Mouse (Mus musculus) gastrocnemius, adult 2 months (tissue): ENCODE measurements at regions not wholly inside any gene's neighbourhood (a gene's known extent, or its start where the extent isn't known, plus 50 kb on each side); places are given as distances from the start of the nearest gene placed in this dataset.
"Not testable (repeated sequence)": the region's sequence is repeated elsewhere in the genome, so short reads cannot be mapped to it uniquely, and the experiment has no call there.

Source experiments
- DNase-seq: peaks from one replicate; pipeline ENCODE4 v3.0.0; 2022
- H3K27ac ChIP-seq: fragments of 200-600 bp; 2 replicates; pipeline ENCODE4 v1.8.1; 2022; ENCODE audit warnings: mild to moderate bottlenecking
- H3K4me3 ChIP-seq: fragments of 200-600 bp; 2 replicates; pipeline ENCODE4 v1.8.1; 2022; ENCODE audit warnings: mild to moderate bottlenecking, moderate library complexity
- CTCF ChIP-seq: fragments of 200-600 bp; IDR thresholded peaks from 2 replicates; pipeline ENCODE4 v1.8.1; 2022; ENCODE audit warnings: antibody characterized with exemption, mild to moderate bottlenecking, moderate library complexity
- intact Hi-C: fragments of 180-260 bp; cut with DNase I; formaldehyde crosslinking; loops from one replicate; pipeline ENCODE4 v1.15.1; 2025

- no peak for DNase-seq
- no peak for TF ChIP-seq CTCF
- Histone ChIP-seq H3K27ac (no peak overlapping the region), H3K4me3 (no peak overlapping the region)
- intact Hi-C loops, result no loop called here
These were observed 249.1 kb upstream of the Pfkp start for GRCm38 (mm10) chr13:6897666-6898065.

GRCm38 (mm10) chr13:6891458-6892076 lies 243.0 kb upstream of the Pfkp start:
- TF ChIP-seq CTCF, result no peak
- no peak overlapping the region for H3K27ac ChIP-seq
- no peak for DNase-seq
- H3K4me3 ChIP-seq, result no peak overlapping the region
- intact Hi-C loops, result no loop called here

GRCm38 (mm10) chr13:6889446-6889845 lies 240.9 kb upstream of the Pfkp start:
- DNase-seq, H3K4me3 ChIP-seq, intact Hi-C loops, H3K27ac ChIP-seq: not testable (repeated sequence)

GRCm38 (mm10) chr13:6888381-6888780 lies 239.8 kb upstream of the Pfkp start:
- intact Hi-C loops, result no loop called here
- no peak for TF ChIP-seq CTCF

GRCm38 (mm10) chr13:6877018-6877901 lies 228.7 kb upstream of the Pfkp start:
- intact Hi-C loops, result no loop called here
- TF ChIP-seq CTCF, result no peak
- Histone ChIP-seq H3K4me3 (no peak overlapping the region), H3K27ac (no peak overlapping the region)
- DNase-seq, result no peak

More at GRCm38 (mm10) chr13:6888381-6888780, 239.8 kb upstream of the Pfkp start:
- DNase-seq, result no peak
- Histone ChIP-seq H3K27ac (no peak overlapping the region), H3K4me3 (no peak overlapping the region)

DNA sequence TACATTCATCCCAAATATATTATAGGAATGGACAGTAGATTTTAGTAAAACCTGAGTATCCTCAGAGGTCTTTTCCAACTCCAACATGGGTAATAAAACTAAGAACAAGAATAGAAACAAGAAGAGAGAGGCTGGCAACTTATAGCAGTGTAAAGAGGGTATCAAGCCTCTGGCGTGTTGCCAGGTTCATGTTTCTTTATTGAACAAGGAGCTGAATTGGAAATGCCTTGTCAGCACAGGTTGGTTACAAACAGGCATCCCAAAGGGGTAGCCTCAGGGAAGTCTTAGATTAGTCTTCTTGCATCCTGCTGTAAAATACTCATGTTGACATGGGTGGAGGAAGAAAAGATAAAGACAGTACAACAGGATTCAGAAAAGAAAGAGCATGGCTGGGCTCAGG lies 213.6 kb upstream of the Pfkp start:
- Histone ChIP-seq H3K27ac (no peak overlapping the region), H3K4me3 (no peak overlapping the region)
- TF ChIP-seq CTCF, result no peak
- intact Hi-C loops, result no loop called here
- DNase-seq, result no peak

DNA sequence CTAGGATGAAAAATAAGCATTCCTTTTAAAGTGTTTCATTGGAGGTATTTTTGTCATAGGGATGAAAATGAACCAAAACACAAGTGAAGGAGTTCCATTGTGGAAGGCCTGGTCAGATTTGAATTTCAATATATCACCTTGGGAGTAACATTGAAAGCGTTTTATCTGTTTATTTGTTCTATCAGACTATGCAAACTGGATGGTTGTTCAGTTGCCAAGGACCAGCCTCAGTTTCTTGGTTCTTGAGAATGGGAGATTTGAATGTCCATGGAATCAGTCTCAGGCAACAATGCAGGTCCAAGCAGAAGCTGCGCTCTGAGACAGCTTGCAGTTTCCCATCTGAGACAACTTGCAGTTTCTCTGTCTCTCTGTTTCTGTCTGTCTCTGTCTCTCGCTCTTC lies 211.0 kb upstream of the Pfkp start:
- H3K27ac ChIP-seq, result no peak overlapping the region
- H3K4me3 ChIP-seq, result no peak overlapping the region
- DNase-seq, result no peak
- intact Hi-C loops, result no loop called here
- TF ChIP-seq CTCF, result no peak

DNA sequence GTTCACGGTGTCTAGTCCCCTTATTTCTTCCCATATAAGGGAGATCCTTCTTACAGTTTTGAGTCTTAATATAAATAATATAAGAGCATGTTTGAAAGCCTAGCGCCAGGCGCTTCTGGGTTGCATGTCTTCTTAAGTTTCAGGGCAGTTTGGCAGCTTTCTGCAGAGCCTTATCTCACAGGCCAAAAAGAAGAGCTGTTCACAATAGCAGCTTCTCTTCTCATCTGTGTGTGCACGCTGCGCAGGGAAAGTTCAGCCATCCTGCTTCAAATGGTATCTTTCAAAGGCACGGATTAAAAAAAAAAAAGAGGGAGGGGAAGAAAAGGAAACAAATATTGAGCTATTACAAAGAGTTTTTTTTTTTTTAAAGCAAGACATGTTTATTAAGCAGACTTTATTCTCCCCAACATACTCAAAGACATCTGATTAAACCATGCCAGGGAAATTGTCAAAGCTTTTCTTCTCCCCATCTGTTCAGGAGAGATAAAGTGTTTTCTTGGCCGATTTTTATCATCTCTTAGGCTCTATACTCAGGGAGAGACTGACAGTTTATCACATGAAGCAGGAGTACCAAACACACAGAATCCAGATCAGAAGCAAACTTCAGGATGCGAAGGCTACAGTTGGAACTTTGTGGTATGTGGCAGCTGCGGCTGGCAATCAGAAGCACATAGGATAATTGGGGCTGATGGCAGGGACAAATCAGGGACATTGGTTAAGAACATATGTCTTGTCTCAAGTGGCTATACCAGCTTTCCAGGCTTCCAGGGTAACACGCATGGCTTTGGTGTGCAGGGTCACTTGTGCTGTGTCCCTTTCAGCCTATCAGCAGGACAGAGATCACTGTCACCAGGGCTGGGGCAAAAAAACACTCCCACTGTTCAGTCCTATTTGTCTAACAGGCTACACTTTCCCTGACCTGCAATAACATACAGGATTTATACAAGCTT lies 206.9 kb upstream of the Pfkp start:
- Histone ChIP-seq H3K4me3 (no peak overlapping the region), H3K27ac (no peak overlapping the region)
- TF ChIP-seq CTCF, result no peak
- DNase-seq, result no peak
- intact Hi-C loops, result no loop called here

DNA sequence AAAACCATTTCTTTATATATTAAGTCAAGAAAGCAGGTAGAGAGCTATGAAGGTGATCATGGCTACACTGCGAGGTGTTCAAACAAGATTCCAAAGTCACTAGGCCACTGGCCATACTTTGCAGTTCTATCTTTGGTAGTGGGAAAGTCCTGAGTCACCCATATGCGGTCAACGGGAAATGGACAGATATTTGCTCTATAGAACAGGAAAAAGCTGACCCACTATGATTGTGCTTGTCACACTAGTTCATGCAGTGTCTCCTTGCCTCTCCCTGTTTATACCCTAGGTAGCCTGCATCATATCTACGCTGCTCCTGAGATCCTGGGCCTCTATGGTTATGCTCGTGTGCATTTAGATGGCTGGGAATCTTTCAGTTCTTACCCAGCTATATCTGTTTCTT lies 188.9 kb upstream of the Pfkp start:
- H3K27ac ChIP-seq, result no peak overlapping the region
- H3K4me3 ChIP-seq, result no peak overlapping the region
- DNase-seq, result no peak
- intact Hi-C loops, result no loop called here
- no peak for TF ChIP-seq CTCF

DNA sequence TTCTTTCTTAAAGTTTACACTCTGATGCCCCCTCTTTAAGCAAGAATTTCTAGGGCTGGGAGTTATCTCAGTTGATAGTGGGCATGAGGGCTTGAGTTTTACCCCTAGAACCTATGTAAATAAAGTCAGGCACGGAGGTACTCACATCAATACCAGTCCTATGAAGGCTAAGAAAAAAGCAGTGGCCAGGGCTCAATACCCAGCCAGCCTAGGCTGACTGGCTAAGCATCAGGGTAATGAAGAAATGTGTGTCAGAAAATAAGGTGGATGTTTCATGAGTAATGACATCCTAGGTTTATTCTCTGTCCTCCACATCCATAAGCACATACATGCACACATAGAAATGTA lies 188.5 kb upstream of the Pfkp start:
- intact Hi-C loops, result no loop called here

GRCm38 (mm10) chr13:6836351-6837074 lies 187.9 kb upstream of the Pfkp start:
- intact Hi-C loops, result no loop called here
- TF ChIP-seq CTCF, result peak; percentile 47

More for the DNA sequence above, 188.5 kb upstream of the Pfkp start:
- no peak for TF ChIP-seq CTCF
- Histone ChIP-seq H3K27ac (no peak overlapping the region), H3K4me3 (no peak overlapping the region)
- DNase-seq, result no peak

DNA sequence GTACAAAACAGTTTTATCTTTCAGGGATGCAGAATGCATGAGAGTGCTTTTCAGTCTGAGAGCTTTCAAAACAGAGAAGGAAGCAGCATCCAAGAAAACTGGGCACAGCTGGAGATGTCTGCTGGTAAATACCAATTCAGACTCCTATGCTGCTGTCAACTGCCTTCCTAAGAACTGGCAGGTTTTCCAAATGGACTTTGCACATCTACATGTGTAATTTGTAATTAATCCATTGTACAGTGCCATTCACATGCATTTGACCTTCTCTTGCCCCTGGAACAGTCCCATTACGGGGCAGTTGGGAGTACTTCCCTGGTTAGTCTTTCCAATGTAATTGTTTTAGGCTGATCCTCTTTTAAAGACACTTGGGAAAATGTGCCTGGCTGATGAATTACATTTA lies 181.3 kb upstream of the Pfkp start:
- DNase-seq, result no peak
- TF ChIP-seq CTCF, result no peak
- no peak overlapping the region for H3K27ac ChIP-seq
- H3K4me3 ChIP-seq, result no peak overlapping the region
- intact Hi-C loops, result no loop called here

More at GRCm38 (mm10) chr13:6836351-6837074, 187.9 kb upstream of the Pfkp start:
- Histone ChIP-seq H3K27ac (no peak overlapping the region), H3K4me3 (no peak overlapping the region)
- DNase-seq, result no peak
